Mouse (Mus musculus): ENCODE results near the gene Upp2.

Upp2 gene

DNA sequence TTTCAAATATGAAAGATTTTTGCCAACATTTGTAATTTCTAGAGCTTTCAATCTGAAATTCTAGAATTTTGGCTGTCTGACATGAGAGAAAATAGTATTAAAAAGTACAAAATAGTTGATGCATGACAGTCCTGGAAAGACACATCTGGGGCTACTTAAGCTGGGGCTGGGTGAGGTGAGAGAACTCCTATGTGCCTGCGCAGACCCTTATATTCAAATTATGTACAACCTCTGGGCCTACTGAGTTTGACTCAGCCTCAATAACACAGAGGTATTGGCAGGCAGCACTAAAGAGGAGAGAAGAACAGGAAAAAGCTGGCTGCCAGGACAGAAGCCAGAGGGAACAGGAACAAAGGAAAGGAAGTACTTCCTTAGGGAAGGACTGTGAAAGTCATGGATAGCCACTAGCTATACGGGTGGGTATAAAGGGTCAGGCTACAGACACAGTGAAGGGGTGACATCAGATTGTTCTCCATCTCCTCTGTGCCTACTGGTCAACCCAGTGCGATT lies 211.9 kb downstream of the Upp2 start:
- DNase-seq, result no peak

DNA sequence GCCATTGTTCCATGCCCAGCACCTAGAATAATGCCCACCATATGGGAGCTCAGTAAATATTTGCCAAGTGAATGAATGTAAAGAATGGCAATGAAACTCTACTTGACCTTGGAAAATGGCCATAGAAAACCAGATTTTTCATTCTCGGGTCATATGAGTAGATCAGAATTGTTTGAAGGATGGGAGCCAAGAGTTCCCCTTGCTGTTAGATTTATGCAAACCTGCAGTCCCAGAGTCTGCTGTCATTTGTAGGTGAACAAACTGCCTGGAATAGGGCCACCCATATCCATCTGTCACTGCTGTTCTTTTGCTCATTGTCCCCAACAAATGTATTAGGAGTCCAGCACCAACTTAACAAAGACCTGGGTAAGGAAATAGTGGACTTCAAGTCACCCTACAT lies 216.4 kb downstream of the Upp2 start:
- peak; percentile 72 to 81 for DNase-seq

DNA sequence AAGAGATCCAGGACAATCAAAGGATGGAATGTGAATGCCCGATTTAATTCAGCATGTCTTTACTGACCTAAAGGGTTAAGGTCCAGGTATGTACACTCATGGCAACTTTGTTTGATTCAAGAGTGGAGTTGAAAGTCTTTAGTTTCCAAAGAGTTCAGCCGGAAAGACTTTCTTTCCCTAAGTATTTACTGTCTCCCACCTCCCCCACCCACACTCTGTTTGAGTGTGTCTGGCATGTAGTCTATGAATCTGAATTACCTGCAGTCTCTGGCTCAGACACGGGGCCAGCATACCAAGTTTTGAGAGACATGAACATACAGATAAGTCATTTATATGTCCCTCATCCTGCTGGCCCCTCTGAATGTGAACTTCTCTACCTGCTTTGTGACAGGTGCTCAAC lies 219.1 kb downstream of the Upp2 start:
- no peak for DNase-seq

DNA sequence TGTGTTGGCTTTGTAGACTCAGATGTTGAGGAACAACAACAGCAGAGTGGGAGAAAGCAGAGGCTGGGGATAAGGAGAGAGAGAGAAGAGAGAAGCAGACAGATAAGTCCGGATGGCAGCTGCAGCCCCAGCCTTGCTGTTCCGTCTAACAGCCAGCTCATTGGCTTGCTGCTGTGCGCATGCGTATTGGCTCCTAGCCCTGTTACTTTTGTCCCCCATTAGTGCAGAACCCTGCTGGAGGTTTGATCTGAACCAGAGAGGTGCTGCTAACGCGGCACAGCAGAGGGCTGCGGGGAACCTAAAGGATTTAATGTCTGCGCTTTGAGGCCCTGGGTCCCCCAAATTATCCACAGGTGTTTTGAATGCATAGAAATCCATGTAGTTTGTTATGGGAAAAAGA lies 219.6 kb downstream of the Upp2 start:
- DNase-seq, result no peak

DNA sequence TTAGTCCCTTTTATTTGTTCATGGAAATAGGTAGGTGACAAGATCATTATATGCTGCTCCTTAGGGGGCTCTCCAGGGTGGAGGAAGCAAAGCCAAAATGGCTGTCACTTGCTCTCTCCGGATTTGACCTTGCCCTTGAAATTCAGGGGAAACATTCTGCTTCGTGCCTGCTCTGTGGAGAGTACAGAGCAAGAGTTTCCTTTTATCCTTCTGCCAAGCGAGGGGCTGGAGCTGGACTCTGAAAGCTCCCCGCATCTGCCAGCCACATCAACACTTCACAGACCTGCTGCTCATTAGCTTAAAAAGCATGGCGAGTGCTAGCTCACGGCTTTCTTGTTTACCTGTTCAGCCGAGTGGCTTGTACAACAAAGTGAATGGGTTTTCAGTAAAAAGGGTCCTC lies 220.3 kb downstream of the Upp2 start:
- no peak for DNase-seq

DNA sequence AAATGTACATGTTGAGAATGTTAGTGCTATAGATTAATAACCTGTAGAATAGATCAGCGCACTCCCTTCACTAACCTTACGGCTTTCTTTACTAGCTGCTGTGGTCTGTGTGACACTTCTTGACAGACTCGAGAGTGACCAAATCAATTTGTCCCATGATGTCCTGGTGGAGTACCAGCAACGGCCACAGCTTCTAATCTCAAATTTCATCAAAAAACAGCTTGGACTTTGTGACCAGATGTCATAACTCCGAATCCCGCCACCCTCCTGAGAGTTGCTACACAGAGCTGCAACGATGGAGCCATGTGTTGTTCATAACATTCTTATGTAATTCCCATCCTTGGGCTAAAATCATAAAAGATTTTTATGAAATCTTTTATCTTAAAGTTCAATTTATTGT lies 222.8 kb downstream of the Upp2 start:
- DNase-seq, result no peak

DNA sequence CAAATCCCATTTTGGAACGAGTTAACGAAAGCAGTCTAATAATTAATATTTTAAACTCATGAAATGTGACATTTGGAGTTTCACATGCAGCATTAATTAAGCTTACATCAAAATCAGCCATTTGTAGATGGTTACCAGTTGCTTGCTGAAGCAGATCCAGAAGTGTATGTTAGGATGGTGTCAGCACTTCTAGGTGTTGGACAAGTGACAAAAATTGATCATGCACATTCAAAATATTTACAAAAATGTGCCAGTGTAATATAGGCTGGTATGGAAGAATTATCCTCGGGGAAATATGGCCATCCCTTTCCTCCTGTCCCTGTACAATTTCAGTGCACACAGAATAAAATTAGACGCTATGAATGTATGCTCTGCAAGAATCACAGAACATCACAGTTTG lies 223.3 kb downstream of the Upp2 start:
- no peak for DNase-seq

DNA sequence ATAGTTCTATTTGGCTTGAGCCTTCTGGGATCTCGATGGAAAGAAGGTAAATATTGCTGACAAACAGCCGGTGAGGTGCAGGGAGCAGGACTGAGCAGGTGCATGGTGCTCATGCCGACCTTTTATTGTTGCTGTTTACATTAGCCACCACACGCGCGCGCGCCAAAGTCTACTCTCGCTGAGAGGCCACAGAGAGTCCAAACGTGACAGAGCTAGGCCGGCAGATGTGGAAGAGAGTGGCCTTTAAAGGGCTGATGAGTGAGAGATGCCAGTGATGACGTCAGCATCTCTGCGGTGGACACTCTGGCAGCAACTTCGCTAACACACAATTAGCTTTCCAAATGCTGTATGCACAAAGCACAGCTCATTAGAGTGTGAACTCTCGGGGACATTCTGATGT lies 227.4 kb downstream of the Upp2 start:
- DNase-seq, result no peak

DNA sequence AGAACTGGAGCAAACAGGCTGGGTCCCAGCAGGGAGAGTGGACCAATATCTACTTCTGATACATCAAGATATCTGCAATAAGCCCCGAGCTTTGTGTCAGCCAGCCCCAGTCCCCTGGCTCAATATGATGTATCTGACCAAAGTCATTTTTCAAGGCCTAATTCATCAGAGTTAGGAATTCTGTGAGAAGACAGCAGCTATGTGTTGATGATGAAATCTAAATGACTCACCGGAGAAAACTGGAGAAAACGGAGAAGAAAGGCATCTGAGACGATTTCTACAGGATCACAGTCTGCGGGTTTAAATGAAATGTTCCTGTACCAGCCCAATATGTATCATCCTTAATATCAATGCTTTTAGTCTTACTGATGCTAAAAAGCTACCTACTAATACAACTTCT lies 228.3 kb downstream of the Upp2 start:
- DNase-seq, result no peak

DNA sequence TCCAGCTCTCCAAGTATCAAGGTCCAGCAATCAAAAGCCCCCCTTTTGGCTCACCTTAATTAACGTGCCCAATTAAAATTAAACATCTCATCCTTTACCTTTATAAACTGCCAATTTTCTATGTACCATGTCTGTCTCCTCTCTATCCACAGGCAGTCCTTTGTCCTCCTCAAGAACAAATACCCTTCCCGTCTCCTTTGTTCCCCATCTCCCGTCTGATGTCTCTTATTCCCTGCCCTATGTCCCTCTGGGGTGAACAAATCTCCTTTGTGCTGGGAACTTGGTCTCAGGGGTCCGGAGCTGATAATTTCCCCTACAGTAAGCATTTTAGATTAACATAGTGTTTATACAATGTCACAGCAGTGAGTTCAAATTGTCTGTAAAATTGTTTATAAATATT lies 230.4 kb downstream of the Upp2 start:
- DNase-seq, result no peak

DNA sequence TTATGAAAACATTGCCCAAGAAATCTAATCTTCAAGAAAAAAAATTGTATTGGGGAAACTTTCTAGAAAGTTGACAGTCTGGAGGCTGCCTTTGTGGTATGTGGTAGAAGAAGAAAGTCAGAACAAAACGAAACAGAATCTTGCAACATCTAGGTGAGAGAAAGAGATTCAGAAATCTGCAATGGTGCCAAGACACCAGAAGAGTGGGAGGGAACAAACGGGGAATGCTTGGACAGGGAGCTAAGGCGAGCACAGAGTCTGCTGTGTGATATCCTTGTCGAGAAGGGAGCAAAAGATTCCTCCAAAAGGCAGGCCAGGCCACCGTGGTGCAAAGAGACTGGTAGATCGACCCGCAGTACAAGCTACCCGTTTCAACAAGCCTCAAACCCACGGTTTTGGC lies 232.0 kb downstream of the Upp2 start:
- DNase-seq, result no peak

DNA sequence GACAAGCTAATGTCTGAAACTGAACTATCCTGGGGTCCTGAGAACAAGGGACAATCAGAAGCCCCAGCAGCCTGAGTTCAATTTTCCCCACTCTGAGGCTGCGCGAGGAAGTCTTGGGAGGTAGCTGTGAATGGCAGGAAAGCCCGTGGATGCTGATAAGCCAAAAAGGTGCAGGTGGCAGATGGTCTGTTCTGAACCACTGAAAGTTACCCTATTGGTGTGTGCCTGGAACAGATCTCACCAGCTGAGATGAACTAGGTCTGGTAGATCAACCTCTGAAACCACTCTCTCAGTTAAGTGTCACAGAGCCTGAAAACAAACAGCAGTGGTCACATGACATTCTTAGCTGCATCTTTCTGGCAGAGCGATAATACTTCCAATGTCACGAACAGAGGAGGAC lies 232.5 kb downstream of the Upp2 start:
- DNase-seq, result peak; percentile 39 to 42

DNA sequence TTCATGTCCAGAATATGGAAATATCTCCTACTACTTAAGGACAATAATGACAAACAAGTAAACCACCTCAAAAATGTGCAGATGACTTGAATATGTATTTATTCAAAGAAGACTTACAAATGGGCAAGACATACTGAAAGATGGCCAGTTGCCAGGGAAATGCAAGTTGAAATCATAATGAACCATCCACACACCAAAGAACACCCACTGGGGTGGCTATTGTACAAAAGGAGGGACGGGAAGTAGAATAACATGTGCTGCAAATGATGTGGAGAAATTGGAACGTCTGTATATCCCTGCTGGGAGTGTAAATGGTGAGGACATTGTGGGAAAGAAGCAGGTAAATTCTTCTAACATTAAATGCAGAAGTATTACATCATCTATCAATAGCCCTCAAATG lies 245.8 kb downstream of the Upp2 start:
- DNase-seq, result no peak

DNA sequence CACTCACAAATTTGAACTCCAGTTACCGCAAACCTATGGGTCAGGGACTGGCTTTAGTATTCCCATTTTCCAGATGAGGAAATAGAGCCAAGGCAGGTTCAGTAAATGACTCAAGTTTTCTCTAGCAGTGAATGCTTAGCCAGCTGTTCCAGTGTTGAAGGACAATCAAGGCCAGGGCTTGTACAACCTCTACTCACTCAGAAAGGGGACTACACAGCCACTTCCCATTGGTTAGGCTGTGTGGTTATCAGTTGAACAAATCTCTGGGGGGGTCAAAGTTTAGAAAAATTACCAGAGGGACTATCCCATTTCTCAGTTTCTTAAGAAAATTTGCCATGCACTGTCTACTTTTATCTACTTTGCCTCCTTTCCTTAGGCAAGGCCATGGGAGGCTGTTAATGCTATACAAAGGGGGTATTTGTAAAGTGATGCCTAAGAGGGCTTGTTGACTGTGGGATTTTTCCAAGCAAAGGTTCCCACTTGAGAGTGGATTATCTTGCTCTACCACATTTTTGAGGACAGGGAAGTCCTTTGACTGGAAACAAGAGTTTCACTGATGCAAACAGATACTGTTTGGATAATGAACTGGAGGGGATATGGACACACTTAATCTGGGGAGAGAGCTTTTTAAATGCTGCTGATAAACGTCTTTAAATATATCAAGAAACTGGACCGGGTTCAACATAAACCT lies 262.0 kb downstream of the Upp2 start:
- no peak for DNase-seq

DNA sequence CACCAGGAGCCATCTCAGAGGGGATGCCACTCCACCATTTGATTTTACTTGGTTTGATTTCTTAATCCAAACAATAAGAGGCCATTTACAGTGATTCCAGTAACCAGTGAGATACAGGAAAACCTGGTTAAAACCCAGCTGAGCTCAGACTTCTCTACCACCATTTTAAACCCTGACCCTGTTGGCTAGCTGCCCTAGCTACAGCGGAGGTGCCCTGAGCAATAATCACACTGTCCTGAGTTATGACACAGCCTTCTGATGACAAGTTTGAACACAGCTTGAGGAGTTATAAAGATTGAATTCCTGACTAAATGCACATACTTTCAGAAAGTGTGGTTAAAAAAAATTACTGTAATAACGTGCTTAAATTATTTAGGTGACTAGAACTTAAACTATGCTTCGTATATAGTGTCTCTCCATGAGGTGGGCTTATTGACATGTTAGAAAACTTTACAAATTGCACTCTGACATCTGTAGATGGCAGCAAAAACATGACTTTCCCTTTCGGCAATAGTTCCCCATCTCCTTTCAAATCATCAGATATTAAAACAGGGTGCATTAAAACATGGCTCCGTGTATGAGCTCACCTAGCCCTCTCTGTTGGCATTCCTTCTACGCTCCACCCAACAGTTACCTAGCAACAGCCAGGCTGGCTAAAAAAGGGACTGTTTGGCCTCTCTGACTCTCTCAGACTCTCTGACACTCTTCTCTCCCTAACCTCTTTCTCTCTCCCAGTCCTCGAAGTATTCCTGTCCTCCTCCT lies 263.1 kb downstream of the Upp2 start:
- DNase-seq, result peak; percentile 11 to 18

DNA sequence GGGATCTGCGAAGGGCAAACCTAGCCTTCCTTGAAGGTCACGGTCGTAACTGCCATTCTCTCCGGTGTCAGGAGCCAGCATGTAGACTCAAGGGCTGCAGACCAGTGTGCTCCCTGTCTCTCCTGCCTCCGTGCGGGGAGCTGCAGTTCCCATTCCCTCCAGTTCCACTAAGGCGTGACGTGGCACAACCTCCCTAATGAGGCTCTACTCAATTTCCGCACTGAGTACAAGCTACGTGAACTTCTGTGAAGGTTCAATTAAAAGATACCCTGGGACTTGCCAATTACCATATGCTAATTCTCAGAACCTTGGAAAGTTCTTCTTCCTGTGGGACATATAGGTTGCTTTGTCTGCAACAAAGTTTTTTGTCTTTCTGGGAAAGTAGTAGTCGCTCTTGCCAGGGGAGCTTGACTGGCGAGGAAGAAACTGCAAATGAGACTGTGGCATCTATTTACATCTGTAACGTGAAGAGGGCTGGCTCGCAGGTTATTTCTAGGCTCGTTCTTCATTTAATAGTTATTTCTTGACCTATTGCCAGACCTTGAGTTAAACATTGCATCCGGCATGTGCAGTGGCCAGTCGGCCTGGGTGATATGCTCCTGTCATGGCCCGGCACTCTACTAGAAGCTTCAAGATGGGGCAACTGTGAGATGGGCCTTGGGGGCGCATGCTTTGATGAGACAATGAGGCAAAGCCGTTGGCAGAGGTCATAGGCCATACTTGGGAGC lies 265.3 kb downstream of the Upp2 start:
- DNase-seq, result no peak

DNA sequence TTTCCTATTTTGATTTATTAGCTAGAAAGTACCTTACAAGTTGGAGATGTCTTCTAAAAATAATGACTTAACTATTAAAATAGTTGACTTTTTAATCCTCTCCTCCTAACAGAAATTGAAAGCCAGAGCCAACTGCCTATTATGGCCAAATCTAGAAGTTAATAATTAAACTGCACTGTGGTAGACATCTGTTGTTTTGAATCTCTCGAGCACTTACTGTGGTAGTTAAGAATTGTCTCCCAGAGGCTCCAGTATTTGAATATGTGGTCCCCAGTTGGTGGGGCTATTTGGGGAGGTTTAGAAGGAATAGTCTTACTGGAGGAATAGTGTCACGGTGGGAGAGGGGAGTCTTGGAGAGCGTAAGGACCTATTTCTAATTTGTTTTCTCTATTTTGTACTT lies 273.9 kb downstream of the Upp2 start:
- no peak for DNase-seq

DNA sequence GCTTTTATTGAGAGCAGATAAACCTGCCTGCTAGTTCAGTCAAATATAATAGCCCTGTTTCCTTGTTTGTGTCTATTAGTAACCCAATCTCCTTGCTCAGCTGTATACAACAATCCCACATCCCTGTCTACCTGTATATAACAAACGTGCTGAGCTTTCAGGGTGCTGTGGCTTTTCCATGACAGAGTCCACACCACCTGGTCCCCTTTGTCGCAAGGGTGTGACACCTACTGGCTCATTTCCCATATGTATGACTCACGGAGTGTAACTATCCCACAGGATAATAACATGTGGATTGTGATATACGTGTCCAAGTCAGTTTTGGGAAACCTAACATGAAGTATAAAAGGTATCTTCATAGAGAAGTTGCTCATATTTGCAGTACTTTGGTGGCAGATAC lies 275.3 kb downstream of the Upp2 start:
- no peak for DNase-seq
